Mouse (Mus musculus): ENCODE measurements around the gene Tada3. TPM values are rescaled to one million over a fixed set of nuclear protein-coding genes. Genes with fewer than 3 reads are reported as not detected.

The Tada3 gene
- polyA plus RNA-seq, 1 experiment from 2014 or later: 82.2 TPM

DNA sequence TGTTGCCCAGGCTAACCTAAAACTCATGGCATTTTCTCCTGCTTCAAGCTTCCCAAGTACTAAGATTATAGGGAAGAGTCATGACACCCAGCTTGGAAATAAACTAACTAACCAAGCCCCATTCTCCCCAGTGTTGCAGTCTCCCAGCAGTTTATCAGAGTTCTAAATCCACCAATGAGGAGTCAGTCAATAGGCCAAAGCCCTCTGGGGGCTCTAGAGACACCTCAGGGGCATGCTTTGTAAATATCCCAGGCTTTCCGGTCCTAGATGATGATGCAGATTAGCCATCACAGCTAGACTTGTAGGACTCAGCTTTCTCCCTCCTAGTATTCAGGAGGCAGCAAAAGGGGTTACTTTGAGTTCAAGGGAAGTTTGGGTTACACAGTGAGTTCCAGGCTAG is 32.3 kb upstream of the Tada3 start:
- Histone ChIP-seq H3K27me3 (ENCODE audit: control insufficient read depth, insufficient read depth, low read depth, low read length) (no peaks in the 10 kb centered on the region), H3K27ac (ENCODE audit: low read length) (no peak overlapping the region), H3K4me2 (ENCODE audit: low read length) (no peak overlapping the region), H3K4me3 (ENCODE audit: low read depth, low read length) (no peak overlapping the region), H3K9ac (ENCODE audit: low read depth, low read length) (no peak overlapping the region), H3K9me3 (replicated peaks; ENCODE audit: control insufficient read depth, low read length, poor library complexity, severe bottlenecking) (no peaks in the 10 kb centered on the region), H3K4me1 (ENCODE audit: control insufficient read depth, insufficient read depth, low read length) (no peaks in the 10 kb centered on the region), H3K36me3 (ENCODE audit: control insufficient read depth, insufficient read depth, low read length) (peaks cover 12% of the 10 kb centered on the region)
- ATAC-seq: no peak
- 75% methylated on average over 1 of the region's 1 CpGs for WGBS

DNA sequence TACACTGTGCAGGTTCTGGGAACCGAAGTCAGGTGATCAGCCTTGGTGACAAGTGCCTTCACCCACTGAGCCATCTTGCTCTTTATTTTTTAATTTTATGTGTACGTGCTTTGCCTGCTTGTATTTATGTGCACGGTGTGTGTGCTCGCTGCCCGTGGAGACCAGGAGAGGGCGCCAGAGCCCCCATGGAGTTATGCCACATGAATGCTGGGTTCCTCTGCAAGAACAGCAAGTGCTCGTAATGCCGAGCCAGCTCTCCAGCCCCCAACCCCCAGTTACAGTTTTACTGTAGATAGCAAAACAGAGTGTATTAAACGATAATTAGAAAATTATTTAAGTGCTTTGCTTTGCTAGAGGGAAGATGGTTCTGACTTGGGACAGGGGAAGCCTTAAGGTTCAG is 29.0 kb upstream of the Tada3 start:
- no peak overlapping the region for H3K4me3 ChIP-seq (ENCODE audit: low read depth, low read length)
- H3K36me3 ChIP-seq (ENCODE audit: control insufficient read depth, insufficient read depth, low read length): peaks cover 7% of the 10 kb centered on the region
- H3K27ac ChIP-seq (ENCODE audit: low read length): no peak overlapping the region
- WGBS: 77% methylated on average over 9 of the region's 9 CpGs
- no peak overlapping the region for H3K4me2 ChIP-seq (ENCODE audit: low read length)
- H3K4me1 ChIP-seq (ENCODE audit: control insufficient read depth, insufficient read depth, low read length): no peaks in the 10 kb centered on the region
- H3K27me3 ChIP-seq (ENCODE audit: control insufficient read depth, insufficient read depth, low read depth, low read length): no peaks in the 10 kb centered on the region
- no peak for ATAC-seq
- no peaks in the 10 kb centered on the region for H3K9me3 ChIP-seq (replicated peaks; ENCODE audit: control insufficient read depth, low read length, poor library complexity, severe bottlenecking)
- no peak overlapping the region for H3K9ac ChIP-seq (ENCODE audit: low read depth, low read length)

DNA sequence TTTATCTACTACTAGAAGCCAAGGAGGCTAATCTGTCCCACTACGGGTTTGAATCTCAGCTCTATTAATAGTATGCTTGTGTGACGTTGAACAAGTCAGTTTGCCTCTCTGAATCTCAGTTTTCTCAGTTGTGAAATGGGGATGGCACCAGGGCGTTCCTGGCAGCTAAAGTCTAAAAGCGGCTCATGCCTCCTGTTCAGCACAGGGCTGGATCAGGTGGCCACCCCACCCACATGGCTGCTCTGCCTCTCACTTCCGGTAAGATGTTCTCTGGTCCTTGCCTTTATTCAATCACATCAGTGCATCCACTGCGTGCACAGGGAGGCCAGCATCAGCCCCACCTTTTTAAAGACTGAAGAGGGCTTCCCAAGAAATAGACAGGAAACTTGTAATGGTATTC is 27.8 kb upstream of the Tada3 start:
- 91% methylated on average over 6 of the region's 6 CpGs for WGBS
- Histone ChIP-seq H3K27me3 (ENCODE audit: control insufficient read depth, insufficient read depth, low read depth, low read length) (no peaks in the 10 kb centered on the region), H3K9me3 (replicated peaks; ENCODE audit: control insufficient read depth, low read length, poor library complexity, severe bottlenecking) (no peaks in the 10 kb centered on the region), H3K4me3 (ENCODE audit: low read depth, low read length) (no peak overlapping the region), H3K36me3 (ENCODE audit: control insufficient read depth, insufficient read depth, low read length) (peaks cover 7% of the 10 kb centered on the region), H3K9ac (ENCODE audit: low read depth, low read length) (no peak overlapping the region), H3K4me1 (ENCODE audit: control insufficient read depth, insufficient read depth, low read length) (no peaks in the 10 kb centered on the region), H3K27ac (ENCODE audit: low read length) (no peak overlapping the region), H3K4me2 (ENCODE audit: low read length) (no peak overlapping the region)
- no peak for ATAC-seq

DNA sequence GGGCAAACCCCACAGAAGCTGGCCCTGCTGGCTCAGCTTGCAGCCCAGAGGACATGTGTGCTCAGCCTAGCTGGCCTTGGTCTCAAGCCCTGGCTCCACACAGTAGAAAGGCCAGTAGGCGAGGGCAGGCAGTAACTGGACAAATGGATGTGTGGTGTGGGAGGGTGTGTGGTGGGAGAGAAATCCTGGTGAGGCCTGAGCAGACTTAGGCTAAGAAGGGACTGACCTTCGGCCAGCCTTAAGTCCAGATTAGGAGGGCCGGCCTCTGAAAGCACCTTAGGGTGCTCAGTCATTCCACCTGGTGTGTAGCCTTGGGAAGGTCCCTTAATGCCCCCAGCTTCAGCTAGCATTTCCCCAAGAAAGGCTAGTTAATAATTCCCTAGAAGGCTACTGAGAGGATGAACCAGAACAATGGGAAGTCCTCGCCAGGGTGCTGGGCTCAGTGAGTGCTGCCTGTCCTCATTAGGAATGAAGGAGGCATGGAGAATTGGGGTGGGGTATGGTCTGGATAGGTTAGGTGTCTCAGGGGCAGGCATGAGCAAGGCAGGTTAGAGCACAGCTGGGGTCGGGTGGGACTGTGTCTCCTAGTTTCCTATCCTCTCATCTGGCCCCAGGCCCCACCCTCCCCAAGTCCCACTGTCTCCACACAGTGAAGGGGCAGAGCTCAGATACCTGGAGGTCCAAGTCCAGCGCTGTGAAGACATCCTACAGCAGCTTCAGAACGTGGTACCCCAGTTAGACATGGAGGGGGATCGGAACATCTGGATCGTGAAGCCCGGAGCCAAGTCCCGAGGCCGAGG is 27.2 kb upstream of the Tada3 start:
- H3K4me1 ChIP-seq (ENCODE audit: control insufficient read depth, insufficient read depth, low read length): no peaks in the 10 kb centered on the region
- 74% methylated on average over 12 of the region's 12 CpGs for WGBS
- H3K9me3 ChIP-seq (replicated peaks; ENCODE audit: control insufficient read depth, low read length, poor library complexity, severe bottlenecking): no peaks in the 10 kb centered on the region
- no peak for ATAC-seq
- no peaks in the 10 kb centered on the region for H3K27me3 ChIP-seq (ENCODE audit: control insufficient read depth, insufficient read depth, low read depth, low read length)
- H3K4me3 ChIP-seq (ENCODE audit: low read depth, low read length): no peak overlapping the region
- H3K36me3 ChIP-seq (ENCODE audit: control insufficient read depth, insufficient read depth, low read length): peaks cover 7% of the 10 kb centered on the region
- H3K4me2 ChIP-seq (ENCODE audit: low read length): no peak overlapping the region
- H3K9ac ChIP-seq (ENCODE audit: low read depth, low read length): no peak overlapping the region
- H3K27ac ChIP-seq (ENCODE audit: low read length): no peak overlapping the region

DNA sequence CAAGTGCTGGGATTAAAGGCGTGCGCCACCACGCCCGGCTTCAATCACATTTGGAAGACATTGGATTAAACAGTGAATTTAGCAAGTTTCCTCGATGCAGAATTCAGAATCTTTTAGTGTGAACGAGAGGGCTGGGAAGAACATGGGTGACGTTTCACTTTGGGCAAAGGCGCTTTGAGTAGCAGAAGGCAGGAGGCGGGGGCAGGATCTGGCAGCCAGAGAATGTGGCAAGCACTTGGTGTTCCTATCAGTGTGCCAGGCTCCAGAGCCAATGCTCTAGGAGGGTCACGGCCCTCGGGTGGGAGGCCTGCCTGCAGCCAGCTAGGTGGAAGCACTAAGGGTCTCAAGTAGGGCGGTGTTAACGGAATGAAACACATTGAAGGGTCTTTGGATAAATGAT is 24.4 kb upstream of the Tada3 start:
- Histone ChIP-seq H3K4me3 (ENCODE audit: low read depth, low read length) (no peak overlapping the region), H3K27ac (ENCODE audit: low read length) (no peak overlapping the region), H3K9ac (ENCODE audit: low read depth, low read length) (no peak overlapping the region), H3K36me3 (ENCODE audit: control insufficient read depth, insufficient read depth, low read length) (0 out of 2 replicates have a peak, but pooled peaks cover 2% of the 10 kb centered on the region), H3K9me3 (replicated peaks; ENCODE audit: control insufficient read depth, low read length, poor library complexity, severe bottlenecking) (no peaks in the 10 kb centered on the region), H3K4me2 (ENCODE audit: low read length) (no peak overlapping the region), H3K27me3 (ENCODE audit: control insufficient read depth, insufficient read depth, low read depth, low read length) (no peaks in the 10 kb centered on the region), H3K4me1 (ENCODE audit: control insufficient read depth, insufficient read depth, low read length) (no peaks in the 10 kb centered on the region)
- ATAC-seq: no peak
- WGBS: 91% methylated on average over 13 of the region's 13 CpGs

DNA sequence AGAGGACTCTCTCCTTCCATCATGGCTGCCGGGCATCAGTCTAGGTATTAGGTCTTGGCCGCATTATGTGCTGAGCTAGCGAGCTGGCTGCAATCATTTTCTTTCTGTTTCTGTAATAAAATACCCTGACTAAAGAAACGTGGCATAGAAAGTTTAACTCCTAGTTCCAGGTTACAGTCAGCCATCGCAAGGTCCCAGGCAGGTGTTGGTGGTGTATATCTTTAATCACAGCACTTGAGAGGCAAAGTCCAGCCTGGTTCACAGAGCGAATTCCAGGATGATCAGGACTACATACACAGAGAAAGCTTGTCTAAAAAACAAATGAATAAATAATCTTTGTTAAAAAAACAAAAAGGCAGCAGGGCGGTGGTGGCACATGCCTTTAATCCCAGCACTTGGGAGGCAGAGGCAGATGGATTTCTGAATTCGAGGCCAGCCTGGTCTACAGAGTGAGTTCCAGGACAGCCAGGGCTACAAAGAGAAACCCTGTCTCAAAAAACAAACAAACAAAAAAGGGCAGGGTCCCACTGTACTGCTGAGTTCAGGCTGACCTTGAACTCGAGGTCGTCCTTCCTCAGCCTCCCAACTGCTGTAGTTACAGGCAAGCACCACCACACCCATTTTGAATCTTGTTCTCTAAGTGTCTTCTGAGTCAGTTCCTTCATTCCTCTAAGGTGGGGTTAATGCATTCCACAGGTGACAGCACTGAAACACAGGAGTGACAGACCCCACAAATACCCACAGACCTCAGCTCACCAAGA is 18.8 kb upstream of the Tada3 start:
- Histone ChIP-seq H3K4me3 (ENCODE audit: low read depth, low read length) (no peak overlapping the region), H3K27ac (ENCODE audit: low read length) (no peak overlapping the region), H3K4me1 (ENCODE audit: control insufficient read depth, insufficient read depth, low read length) (peaks cover 8% of the 10 kb centered on the region), H3K27me3 (ENCODE audit: control insufficient read depth, insufficient read depth, low read depth, low read length) (no peaks in the 10 kb centered on the region), H3K9me3 (replicated peaks; ENCODE audit: control insufficient read depth, low read length, poor library complexity, severe bottlenecking) (no peaks in the 10 kb centered on the region), H3K36me3 (ENCODE audit: control insufficient read depth, insufficient read depth, low read length) (peaks cover 10% of the 10 kb centered on the region), H3K4me2 (ENCODE audit: low read length) (no peak overlapping the region), H3K9ac (ENCODE audit: low read depth, low read length) (no peak overlapping the region)
- 87% methylated on average over 10 of the region's 10 CpGs for WGBS
- ATAC-seq: no peak

DNA sequence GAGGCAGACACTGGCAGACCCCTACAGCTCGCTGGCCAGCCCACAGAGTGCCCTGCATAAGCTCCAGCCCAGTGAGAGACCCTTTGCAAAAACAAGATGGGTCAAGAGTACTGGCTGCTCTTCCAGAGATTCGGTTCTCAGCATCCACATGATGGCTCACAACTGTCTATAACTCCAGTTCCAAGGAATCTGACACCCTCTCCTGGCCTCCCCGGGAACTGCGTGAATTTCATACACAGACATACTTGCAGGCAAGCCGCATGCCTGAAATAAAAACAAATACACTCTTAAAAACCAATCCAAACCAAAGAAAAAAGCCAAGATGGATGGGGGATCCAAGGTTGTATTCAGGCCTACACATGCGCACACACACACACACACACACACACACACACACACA is 17.8 kb upstream of the Tada3 start:
- Histone ChIP-seq H3K27ac (ENCODE audit: low read length) (no peak overlapping the region), H3K9ac (ENCODE audit: low read depth, low read length) (no peak overlapping the region), H3K27me3 (ENCODE audit: control insufficient read depth, insufficient read depth, low read depth, low read length) (no peaks in the 10 kb centered on the region), H3K4me1 (ENCODE audit: control insufficient read depth, insufficient read depth, low read length) (peaks cover 8% of the 10 kb centered on the region), H3K36me3 (ENCODE audit: control insufficient read depth, insufficient read depth, low read length) (peaks cover 10% of the 10 kb centered on the region), H3K4me3 (ENCODE audit: low read depth, low read length) (no peak overlapping the region), H3K9me3 (replicated peaks; ENCODE audit: control insufficient read depth, low read length, poor library complexity, severe bottlenecking) (no peaks in the 10 kb centered on the region), H3K4me2 (ENCODE audit: low read length) (no peak overlapping the region)
- WGBS: 89% methylated on average over 6 of the region's 6 CpGs
- ATAC-seq: no peak

DNA sequence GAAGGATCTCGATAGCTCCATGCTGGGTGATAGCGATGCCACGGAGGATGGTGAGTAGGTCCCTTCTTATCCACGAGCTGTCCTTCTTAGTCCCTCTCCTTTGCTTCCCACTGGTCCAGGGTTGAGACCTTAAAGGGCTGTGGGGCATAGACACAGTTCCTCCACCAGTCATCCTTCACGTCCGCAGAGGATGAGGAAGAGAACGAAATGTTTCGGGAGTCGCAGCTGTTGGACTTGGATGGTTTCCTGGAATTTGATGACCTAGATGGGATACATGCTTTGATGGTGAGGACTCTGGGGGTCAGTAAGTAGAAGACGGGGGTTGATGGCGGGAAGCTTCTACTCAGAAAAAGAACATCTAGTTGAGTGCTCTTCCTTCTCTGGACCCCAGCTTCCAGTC is 17.1 kb upstream of the Tada3 start:
- Histone ChIP-seq H3K9me3 (replicated peaks; ENCODE audit: control insufficient read depth, low read length, poor library complexity, severe bottlenecking) (no peaks in the 10 kb centered on the region), H3K27me3 (ENCODE audit: control insufficient read depth, insufficient read depth, low read depth, low read length) (no peaks in the 10 kb centered on the region), H3K9ac (ENCODE audit: low read depth, low read length) (no peak overlapping the region), H3K36me3 (ENCODE audit: control insufficient read depth, insufficient read depth, low read length) (peaks cover 12% of the 10 kb centered on the region), H3K4me3 (ENCODE audit: low read depth, low read length) (no peak overlapping the region), H3K27ac (ENCODE audit: low read length) (no peak overlapping the region), H3K4me2 (ENCODE audit: low read length) (no peak overlapping the region), H3K4me1 (ENCODE audit: control insufficient read depth, insufficient read depth, low read length) (peaks cover 8% of the 10 kb centered on the region)
- 96% methylated on average over 11 of the region's 11 CpGs for WGBS
- ATAC-seq: no peak

DNA sequence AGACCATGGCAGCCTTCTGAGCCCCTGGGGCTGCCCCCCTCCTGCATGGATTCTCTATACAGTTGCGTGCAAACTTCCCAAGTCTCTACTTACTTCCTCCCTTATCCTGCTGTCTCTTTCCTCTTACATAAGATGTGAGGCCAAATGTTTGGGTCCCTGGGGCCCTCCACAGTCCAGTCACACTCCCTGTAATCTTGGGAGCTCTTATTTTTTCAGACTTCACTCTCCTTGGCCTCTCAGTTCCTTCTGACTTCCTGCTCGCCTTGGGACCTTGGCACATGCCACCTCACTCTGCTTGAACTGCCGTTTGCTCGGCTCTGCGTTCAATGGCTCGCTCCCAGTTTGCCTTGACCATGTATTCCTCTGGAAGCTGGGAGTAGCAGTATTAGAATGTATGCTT is 16.3 kb upstream of the Tada3 start:
- Histone ChIP-seq H3K9me3 (replicated peaks; ENCODE audit: control insufficient read depth, low read length, poor library complexity, severe bottlenecking) (no peaks in the 10 kb centered on the region), H3K4me3 (ENCODE audit: low read depth, low read length) (no peak overlapping the region), H3K4me1 (ENCODE audit: control insufficient read depth, insufficient read depth, low read length) (peaks cover 8% of the 10 kb centered on the region), H3K27ac (ENCODE audit: low read length) (no peak overlapping the region), H3K36me3 (ENCODE audit: control insufficient read depth, insufficient read depth, low read length) (peaks cover 20% of the 10 kb centered on the region), H3K9ac (ENCODE audit: low read depth, low read length) (no peak overlapping the region), H3K4me2 (ENCODE audit: low read length) (no peak overlapping the region), H3K27me3 (ENCODE audit: control insufficient read depth, insufficient read depth, low read depth, low read length) (no peaks in the 10 kb centered on the region)
- ATAC-seq: no peak
- 90% methylated on average over 6 of the region's 6 CpGs for WGBS

All from midbrain, embryonic 16.5 days (tissue).